Mouse (Mus musculus) hindbrain, embryonic 15.5 days (tissue): Measurements from ENCODE around the gene Zscan22. TPM values are rescaled to one million over a fixed set of nuclear protein-coding genes. Genes with fewer than 3 reads are reported as not detected.
"Not testable (repeated sequence)": the region's sequence is repeated elsewhere in the genome, so short reads cannot be mapped to it uniquely, and the experiment has no call there.

Source experiments
- ATAC-seq: fragments of 200-750 bp; cut with Nextera tagmentation; 2 replicates; pipeline ENCODE4 v1.8.0; 2017; ENCODE audit warnings: low read depth, moderate number of reproducible peaks, moderate TSS enrichment; ENCODE audit not compliant: low FRiP score
- H3K27ac ChIP-seq: fragments of 300-500 bp; sonication (generic); replicated peaks from 2 replicates; pipeline ENCODE4 v1.5.1; 2015; ENCODE audit warnings: mild to moderate bottlenecking, inconsistent platforms
- H3K27me3 ChIP-seq: fragments of 300-500 bp; sonication (generic); 2 replicates; pipeline ENCODE4 v1.6.1; 2015; ENCODE audit warnings: control low read depth, inconsistent platforms
- H3K36me3 ChIP-seq: fragments of 300-500 bp; sonication (generic); 2 replicates; pipeline ENCODE4 v1.6.1; 2015; ENCODE audit warnings: control low read depth, inconsistent platforms
- H3K4me1 ChIP-seq: fragments of 300-500 bp; sonication (generic); replicated peaks from 2 replicates; pipeline ENCODE4 v1.6.1; 2015; ENCODE audit warnings: control low read depth, inconsistent platforms
- H3K4me2 ChIP-seq: fragments of 300-500 bp; sonication (generic); 2 replicates; pipeline ENCODE4 v1.6.1; 2015; ENCODE audit warnings: moderate library complexity, mild to moderate bottlenecking, inconsistent platforms
- H3K4me3 ChIP-seq: fragments of 300-500 bp; sonication (generic); 2 replicates; pipeline ENCODE4 v1.5.1; 2015; ENCODE audit warnings: mild to moderate bottlenecking, inconsistent platforms
- H3K9ac ChIP-seq: fragments of 300-500 bp; sonication (generic); 2 replicates; pipeline ENCODE4 v1.6.1; 2015; ENCODE audit warnings: inconsistent platforms
- H3K9me3 ChIP-seq: fragments of 300-500 bp; sonication (generic); 2 replicates; pipeline ENCODE4 v1.6.1; 2016; ENCODE audit warnings: control low read depth, inconsistent platforms
- WGBS: fragments of 180-500 bp; shearing (Covaris S2); methylation state at CpG from one replicate; pipeline ENCODE4 v1.1.7; 2015; 5-methylcytosine and 5-hydroxymethylcytosine counted together
- polyA plus RNA-seq: library from polyadenylated mRNA; unstranded; fragments of >200 nt; fragmentation: Nextera tagmentation; extraction: Ambion mirVana; gene quantifications from 2 replicates; pipeline ENCODE4 v1.2.1, GENCODE M21; 2015

Zscan22 gene
- polyA plus RNA-seq, 1 experiment from 2014 or later: 12.4 TPM

DNA sequence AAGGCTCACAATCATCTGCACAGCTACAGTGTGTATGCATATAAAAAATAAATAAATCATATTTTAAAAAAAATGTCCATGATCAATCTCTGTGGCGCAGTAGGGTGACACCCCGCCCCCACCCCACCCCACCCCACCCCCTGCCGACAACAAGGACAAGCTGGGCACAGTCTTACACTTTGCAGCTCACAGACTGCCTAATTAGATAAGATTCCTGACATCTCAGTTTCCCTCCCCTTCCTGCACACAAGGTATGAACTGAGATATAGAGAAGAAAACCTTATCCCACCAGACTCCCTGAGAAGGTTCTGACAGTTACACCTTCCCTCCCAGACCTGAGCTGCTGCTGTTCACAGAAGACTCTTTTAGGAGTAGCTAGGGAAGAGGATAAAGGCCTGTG is 37.2 kb downstream of the Zscan22 start:
- no peaks in the 10 kb centered on the region for H3K9me3 ChIP-seq
- H3K4me3 ChIP-seq: no peak overlapping the region
- no peak for ATAC-seq
- 77% methylated on average over 3 of the region's 3 CpGs for WGBS
- H3K27me3 ChIP-seq: no peaks in the 10 kb centered on the region
- no peak overlapping the region for H3K27ac ChIP-seq
- H3K4me1 ChIP-seq: no peaks in the 10 kb centered on the region
- H3K36me3 ChIP-seq: no peaks in the 10 kb centered on the region
- no peak overlapping the region for H3K9ac ChIP-seq
- H3K4me2 ChIP-seq: no peak overlapping the region

DNA sequence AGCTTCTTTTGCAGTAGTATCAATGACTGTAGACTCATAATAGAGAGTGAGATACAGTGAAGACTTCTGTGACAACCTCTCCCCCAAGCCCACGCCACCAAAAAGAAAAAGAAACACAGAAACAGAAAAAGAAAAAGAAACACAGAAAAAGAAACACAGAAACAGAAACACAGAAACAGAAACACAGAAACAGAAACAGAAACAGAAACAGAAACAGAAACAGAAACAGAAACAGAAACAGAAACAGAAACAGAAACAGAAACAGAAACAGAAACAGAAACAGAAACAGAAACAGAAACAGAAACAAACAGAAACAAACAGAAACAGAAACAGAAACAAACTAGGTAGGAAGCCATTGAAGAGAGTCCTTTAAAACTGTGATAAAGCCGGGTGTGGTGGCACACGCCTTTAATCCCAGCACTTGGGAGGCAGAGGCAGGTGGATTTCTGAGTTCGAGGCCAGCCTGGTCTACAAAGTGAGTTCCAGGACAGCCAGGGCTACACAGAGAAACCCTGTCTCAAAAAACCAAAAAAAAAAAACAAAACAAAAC is 39.7 kb downstream of the Zscan22 start:
- H3K4me2 ChIP-seq: not testable (repeated sequence)

DNA sequence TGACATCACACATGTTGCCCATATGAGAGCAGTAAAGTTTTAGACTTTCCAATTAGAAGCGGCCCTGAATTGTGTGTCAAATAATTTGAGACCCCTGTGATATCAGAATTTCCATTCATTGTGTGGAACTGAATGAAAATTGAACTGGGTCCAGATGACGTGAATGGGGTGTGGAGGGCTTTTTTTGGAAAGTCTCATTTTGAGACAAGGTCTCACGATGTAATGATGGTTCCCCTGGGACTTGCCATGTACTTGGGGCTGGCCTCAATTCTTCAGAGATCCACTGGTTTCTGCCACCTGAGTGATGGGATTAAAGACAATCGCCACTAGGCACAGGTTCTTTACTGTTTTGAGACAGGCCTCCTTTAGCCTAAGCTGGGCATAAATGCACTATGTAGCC is 43.0 kb downstream of the Zscan22 start:
- no peak overlapping the region for H3K4me3 ChIP-seq
- 85% methylated on average over 4 of the region's 4 CpGs for whole genome bisulfite sequencing
- no peaks in the 10 kb centered on the region for H3K9me3 ChIP-seq
- H3K4me1 ChIP-seq: no peaks in the 10 kb centered on the region
- no peak overlapping the region for H3K27ac ChIP-seq
- no peaks in the 10 kb centered on the region for H3K36me3 ChIP-seq
- H3K27me3 ChIP-seq: no peaks in the 10 kb centered on the region
- H3K4me2 ChIP-seq: no peak overlapping the region
- H3K9ac ChIP-seq: no peak overlapping the region
- ATAC-seq: no peak

More for the DNA sequence above, 39.7 kb downstream of the Zscan22 start:
- not testable (repeated sequence) for H3K27me3 ChIP-seq, H3K9me3 ChIP-seq, ATAC-seq, H3K4me1 ChIP-seq, H3K36me3 ChIP-seq, H3K9ac ChIP-seq, H3K4me3 ChIP-seq, H3K27ac ChIP-seq
- 89% methylated on average over 4 of the region's 4 CpGs for WGBS

DNA sequence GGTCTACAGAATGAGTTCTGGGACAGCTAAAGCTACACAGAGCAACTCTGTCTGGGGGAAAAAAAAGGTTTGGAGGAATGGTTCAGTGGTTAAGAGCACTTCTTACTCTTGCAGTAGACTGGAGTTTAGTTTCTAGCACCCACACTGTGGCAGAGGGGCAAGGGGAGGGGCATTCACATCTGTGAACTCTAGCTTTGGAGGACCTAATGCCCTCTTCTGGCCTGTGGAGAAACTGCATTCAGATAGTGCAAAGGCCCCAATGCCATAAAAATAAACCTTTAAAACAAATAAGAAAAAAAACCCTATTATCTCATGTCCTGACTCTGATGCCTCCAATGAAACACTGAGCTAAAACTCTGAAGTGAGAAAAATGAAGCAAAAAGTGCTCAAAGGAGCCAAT is 45.9 kb downstream of the Zscan22 start:
- Histone ChIP-seq H3K36me3 (no peaks in the 10 kb centered on the region), H3K4me1 (no peaks in the 10 kb centered on the region)

DNA sequence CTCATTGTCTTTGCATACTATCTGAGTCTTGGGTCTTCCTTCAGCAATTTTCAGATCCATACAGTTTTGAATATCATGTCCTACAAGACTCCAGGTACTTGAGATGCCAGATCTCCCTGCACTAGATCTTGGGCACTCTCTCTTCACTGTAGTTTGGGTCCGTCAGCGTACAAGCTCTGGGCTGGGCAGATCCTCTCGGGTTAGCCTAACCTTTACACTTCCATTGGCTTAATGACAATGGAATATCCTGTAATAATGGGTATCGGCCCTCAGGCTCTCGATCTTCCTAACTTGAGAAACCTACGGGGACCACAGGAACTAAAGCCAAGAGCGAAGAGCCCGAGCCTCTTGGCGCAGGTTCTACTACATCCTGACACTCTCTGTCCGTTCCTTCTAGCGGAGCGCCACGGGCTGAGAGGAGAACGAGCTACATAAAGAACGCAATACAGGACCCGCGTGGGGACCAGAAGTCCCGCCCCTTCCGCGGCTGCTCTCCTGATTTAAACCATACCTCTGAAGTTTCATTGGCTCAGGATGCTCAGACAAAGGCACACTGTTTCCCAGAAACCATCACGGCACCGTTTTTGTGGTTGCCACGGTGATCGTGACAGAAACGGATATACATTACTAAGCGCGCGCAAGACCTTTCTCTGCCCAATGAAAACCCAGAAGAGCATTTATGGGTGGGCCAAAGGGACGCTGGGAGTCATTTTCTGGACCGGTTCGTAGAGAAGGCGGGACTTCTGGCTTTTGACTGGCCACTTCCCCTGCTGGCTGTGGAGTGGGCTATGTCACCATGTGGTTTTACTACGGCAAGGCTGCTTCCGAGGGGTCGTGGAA is 51.6 kb downstream of the Zscan22 start:
- 8% methylated on average over 35 of the region's 35 CpGs for WGBS
- H3K27ac ChIP-seq: peak overlapping the region; percentile 85
- peak overlapping the region; percentile 79 for H3K4me2 ChIP-seq
- no peaks in the 10 kb centered on the region for H3K9me3 ChIP-seq
- peak; percentile 98 for ATAC-seq
- H3K36me3 ChIP-seq: no peaks in the 10 kb centered on the region
- H3K27me3 ChIP-seq: no peaks in the 10 kb centered on the region
- peaks cover 8% of the 10 kb centered on the region for H3K4me1 ChIP-seq
- peak overlapping the region; percentile 47 for H3K4me3 ChIP-seq
- H3K9ac ChIP-seq: peak overlapping the region; percentile 48

More for the DNA sequence above, 45.9 kb downstream of the Zscan22 start:
- Histone ChIP-seq H3K4me2 (no peak overlapping the region), H3K27me3 (no peaks in the 10 kb centered on the region), H3K9ac (no peak overlapping the region), H3K4me3 (no peak overlapping the region), H3K27ac (no peak overlapping the region), H3K9me3 (no peaks in the 10 kb centered on the region)
- no peak for ATAC-seq

DNA sequence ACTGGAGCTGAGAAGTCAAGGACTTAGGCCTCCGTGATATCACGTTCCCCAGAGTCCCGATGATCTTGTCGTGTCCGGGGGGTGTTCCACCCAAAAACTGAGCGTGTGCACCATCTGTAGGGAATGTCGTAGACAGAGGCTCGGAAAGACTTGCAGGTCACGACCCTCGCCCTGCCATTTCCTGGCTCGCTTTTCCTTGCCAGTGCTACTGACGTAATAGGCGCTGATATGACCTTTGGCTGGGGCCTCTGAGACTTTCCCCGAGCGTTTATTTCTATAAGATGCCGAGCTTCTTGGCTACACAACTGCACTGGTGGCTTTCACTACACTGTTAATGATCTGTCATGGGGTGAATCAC is 52.2 kb downstream of the Zscan22 start:
- Histone ChIP-seq H3K4me1 (peaks cover 8% of the 10 kb centered on the region), H3K27me3 (no peaks in the 10 kb centered on the region), H3K9ac (peak overlapping the region; percentile 48), H3K9me3 (no peaks in the 10 kb centered on the region), H3K27ac (peak overlapping the region; percentile 85), H3K4me3 (peak overlapping the region; percentile 47), H3K36me3 (no peaks in the 10 kb centered on the region), H3K4me2 (peak overlapping the region; percentile 79)
- WGBS: 9% methylated on average over 16 of the region's 16 CpGs
- ATAC-seq: no peak; the same call in 1 of the 2 replicates

DNA sequence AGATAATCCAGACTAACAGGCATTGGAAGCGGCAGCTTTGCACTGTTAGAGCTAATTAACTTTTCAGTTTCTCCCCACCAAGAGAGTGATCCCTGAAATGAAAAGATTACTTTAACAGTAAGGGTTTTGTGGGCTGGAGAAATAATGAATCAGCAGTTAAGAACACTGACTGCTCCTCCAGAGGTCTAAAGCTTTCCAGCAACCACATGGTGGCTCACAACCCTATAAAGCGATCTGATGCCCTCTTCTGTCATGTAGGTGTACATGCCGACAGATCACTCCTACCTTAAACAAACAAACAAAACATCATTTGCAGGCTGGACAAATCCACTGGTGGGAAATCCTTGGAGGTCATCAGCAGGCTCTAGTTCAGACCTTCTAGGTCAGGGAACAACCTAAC is 57.3 kb downstream of the Zscan22 start:
- H3K4me3 ChIP-seq: no peak overlapping the region
- no peak overlapping the region for H3K9ac ChIP-seq
- 54% methylated on average over 3 of the region's 3 CpGs for WGBS
- no peaks in the 10 kb centered on the region for H3K27me3 ChIP-seq
- H3K4me1 ChIP-seq: peaks cover 4% of the 10 kb centered on the region
- no peaks in the 10 kb centered on the region for H3K9me3 ChIP-seq
- no peak overlapping the region for H3K27ac ChIP-seq
- no peak for ATAC-seq
- H3K4me2 ChIP-seq: no peak overlapping the region
- no peaks in the 10 kb centered on the region for H3K36me3 ChIP-seq

DNA sequence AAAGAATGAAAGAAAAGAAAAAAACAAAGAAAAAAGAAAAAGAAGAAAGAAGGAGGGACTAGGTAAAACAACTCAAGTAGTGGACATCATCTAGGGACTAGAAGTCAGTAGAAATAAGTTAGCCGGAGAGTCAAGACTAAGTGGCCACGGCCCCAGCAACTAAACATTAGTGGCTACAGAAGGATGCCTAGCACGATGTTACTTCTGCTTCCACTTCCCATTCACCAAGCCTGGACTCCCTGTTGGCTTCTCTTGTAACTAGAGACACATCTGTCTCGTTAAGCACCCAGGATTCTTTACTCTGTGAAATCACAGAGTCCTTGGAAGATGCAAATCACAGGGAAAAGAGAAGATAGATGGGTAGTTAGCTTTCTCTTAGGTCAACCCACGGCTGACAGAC is 59.9 kb downstream of the Zscan22 start:
- Histone ChIP-seq H3K27me3 (no peaks in the 10 kb centered on the region), H3K9me3 (no peaks in the 10 kb centered on the region), H3K9ac (no peak overlapping the region), H3K4me3 (no peak overlapping the region), H3K4me2 (no peak overlapping the region), H3K4me1 (peaks cover 3% of the 10 kb centered on the region; the same call in 1 of the 2 replicates), H3K27ac (no peak overlapping the region), H3K36me3 (no peaks in the 10 kb centered on the region)
- WGBS: 73% methylated on average over 5 of the region's 5 CpGs
- ATAC-seq: no peak

Other genes with a start within 250 kb of the Zscan22 start
- not detected in 2 replicates for gene Vmn2r55, start 212.8 kb upstream of the Zscan22 start, polyA plus RNA-seq
- 0.01 TPM in 1 of 2 replicates, not detected in the other for gene Vmn2r56, start 162.8 kb upstream of the Zscan22 start, polyA plus RNA-seq
- 28.2 and 33.1 TPM in 2 replicates for gene Zscan18, start 94.2 kb upstream of the Zscan22 start, polyA plus RNA-seq
- gene Zfp329, start 79.0 kb upstream of the Zscan22 start, polyA plus RNA-seq: 28.3 and 30.0 TPM in 2 replicates
- gene Zfp110, start 63.1 kb upstream of the Zscan22 start, polyA plus RNA-seq: 26.2 and 27.6 TPM in 2 replicates
- 7.5 TPM in 2 replicates for gene Zfp128, start 16.6 kb upstream of the Zscan22 start, polyA plus RNA-seq
- 549 and 585 TPM in 2 replicates for gene Rps5, start 24.5 kb downstream of the Zscan22 start, polyA plus RNA-seq
- 1.1 and 1.3 TPM in 2 replicates for gene Rnf225, start 29.6 kb downstream of the Zscan22 start, polyA plus RNA-seq
- gene Zfp324, start 68.0 kb downstream of the Zscan22 start, polyA plus RNA-seq: 13.4 and 13.6 TPM in 2 replicates
- gene Zfp446, start 80.0 kb downstream of the Zscan22 start, polyA plus RNA-seq: 11.7 and 11.8 TPM in 2 replicates
- 0.39 and 0.45 TPM in 2 replicates for gene Slc27a5, start 100.4 kb downstream of the Zscan22 start, polyA plus RNA-seq
- 217 and 230 TPM in 2 replicates for gene Trim28, start 101.3 kb downstream of the Zscan22 start, polyA plus RNA-seq
- gene Zbtb45, start 112.2 kb downstream of the Zscan22 start, polyA plus RNA-seq: 40.7 and 42.5 TPM in 2 replicates
- gene Chmp2a, start 137.0 kb downstream of the Zscan22 start, polyA plus RNA-seq: 170 and 171 TPM in 2 replicates
- gene Ube2m, start 140.5 kb downstream of the Zscan22 start, polyA plus RNA-seq: 162 and 163 TPM in 2 replicates
- 9.0 and 9.3 TPM in 2 replicates for gene Mzf1, start 156.9 kb downstream of the Zscan22 start, polyA plus RNA-seq
- 0.13 and 0.14 TPM in 2 replicates for gene Vmn1r85, start 197.4 kb downstream of the Zscan22 start, polyA plus RNA-seq
- gene Vmn1r86, start 222.1 kb downstream of the Zscan22 start, polyA plus RNA-seq: 0.03 TPM in 1 of 2 replicates, not detected in the other
- not detected in 2 replicates for gene Vmn1r87, start 242.3 kb downstream of the Zscan22 start, polyA plus RNA-seq